Mouse (Mus musculus) kidney, postnatal 0 days (tissue): Measurements from ENCODE around the gene Hes6. TPM values are rescaled to one million over a fixed set of nuclear protein-coding genes. Genes with fewer than 3 reads are reported as not detected.
A peak's percentile ranks its signal among the peaks of the same experiment; 100 is the strongest.

Source experiments
- ATAC-seq: fragments of 200-750 bp; cut with Nextera tagmentation; replicated peaks from 2 replicates; pipeline ENCODE4 v1.8.0; 2017; ENCODE audit warnings: low read depth, moderate number of reproducible peaks, moderate TSS enrichment, moderate library complexity; ENCODE audit not compliant: low FRiP score
- DNase-seq: peaks from one replicate; pipeline ENCODE4 v3.0.0-alpha.2; 2016; ENCODE audit warnings: low spot score
- H3K27ac ChIP-seq: fragments of 300-500 bp; sonication (generic); 2 replicates; pipeline ENCODE4 v1.5.1; 2014; ENCODE audit warnings: mild to moderate bottlenecking
- H3K27me3 ChIP-seq: fragments of 300-500 bp; sonication (generic); 2 replicates; pipeline ENCODE4 v1.6.1; 2014; ENCODE audit warnings: low read length, mixed read lengths; ENCODE audit not compliant: insufficient read depth
- H3K36me3 ChIP-seq: fragments of 300-500 bp; sonication (generic); 2 replicates; pipeline ENCODE4 v1.6.1; 2014; ENCODE audit warnings: low read length, mixed read lengths; ENCODE audit not compliant: insufficient read depth
- H3K4me1 ChIP-seq: fragments of 300-500 bp; sonication (generic); replicated peaks from 2 replicates; pipeline ENCODE4 v1.6.1; 2014; ENCODE audit warnings: antibody characterized with exemption, low read length, mixed read lengths; ENCODE audit not compliant: insufficient read depth
- H3K4me2 ChIP-seq: fragments of 300-500 bp; sonication (generic); 2 replicates; pipeline ENCODE4 v1.6.1; 2014; ENCODE audit warnings: mild to moderate bottlenecking, low read length, moderate library complexity, mixed read lengths
- H3K4me3 ChIP-seq: fragments of 300-500 bp; sonication (generic); replicated peaks from 2 replicates; pipeline ENCODE4 v1.5.1; 2014; ENCODE audit warnings: low read depth, low read length
- H3K9ac ChIP-seq: fragments of 300-500 bp; sonication (generic); 2 replicates; pipeline ENCODE4 v1.6.1; 2014; ENCODE audit warnings: low read depth, low read length
- H3K9me3 ChIP-seq: fragments of 300-500 bp; sonication (generic); replicated peaks from 2 replicates; pipeline ENCODE4 v1.6.1; 2016; ENCODE audit warnings: low read length, inconsistent platforms, mixed read lengths
- CTCF ChIP-seq: IDR thresholded peaks from 2 replicates; pipeline ENCODE4 v1.5.1; 2016; ENCODE audit warnings: antibody characterized with exemption, low read depth, mild to moderate bottlenecking, moderate library complexity
- WGBS: fragments of 180-500 bp; shearing (Covaris S2); extraction: QIAGEN DNeasy Blood & Tissue Kit; methylation state at CpG from one replicate; pipeline ENCODE4 v1.1.7; 2014; 5-methylcytosine and 5-hydroxymethylcytosine counted together
- polyA plus RNA-seq: library from polyadenylated mRNA; unstranded; fragments of >200 nt; fragmentation: Nextera tagmentation; extraction: Ambion mirVana; gene quantifications from 2 replicates; pipeline ENCODE4 v1.2.1, GENCODE M21; 2015

Hes6 gene
- polyA plus RNA-seq, 1 experiment from 2014 or later = 60.6 TPM

GRCm38 (mm10) chr1:91380453-91381090 lies 33.3 kb downstream of the Hes6 start:
- H3K4me1 ChIP-seq = no peaks in the 10 kb centered on the region

DNA sequence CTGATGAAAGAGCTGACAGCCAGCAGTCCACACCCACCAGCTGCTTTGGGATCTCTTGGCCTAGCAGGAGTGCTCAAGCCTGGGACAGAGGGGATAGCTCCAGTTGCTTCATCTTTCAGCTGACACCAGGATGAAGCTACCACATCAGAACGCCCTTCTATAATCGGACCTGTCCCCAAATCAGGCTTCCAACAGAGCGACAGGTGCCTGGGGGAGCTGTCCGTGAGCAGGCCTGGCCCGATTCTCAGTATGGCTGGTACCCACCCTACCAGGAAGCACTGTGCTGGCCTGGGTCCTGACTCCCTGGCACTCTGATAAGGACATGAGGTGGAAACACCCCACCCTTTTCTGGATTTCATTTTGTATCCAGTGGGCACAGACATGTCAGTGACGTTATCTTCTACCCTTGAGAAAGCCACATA lies 40.4 kb downstream of the Hes6 start:
- Histone ChIP-seq H3K4me1 (no peaks in the 10 kb centered on the region), H3K4me3 (no peak overlapping the region), H3K9me3 (no peaks in the 10 kb centered on the region), H3K36me3 (peaks cover 74% of the 10 kb centered on the region), H3K27ac (no peak overlapping the region), H3K9ac (no peak overlapping the region), H3K4me2 (no peak overlapping the region), H3K27me3 (no peaks in the 10 kb centered on the region)
- ATAC-seq (no peak), DNase-seq (no peak)
- 86% methylated on average over 6 of the region's 6 CpGs for WGBS
- TF ChIP-seq CTCF = no peak

More at GRCm38 (mm10) chr1:91380453-91381090, 33.3 kb downstream of the Hes6 start:
- no peak overlapping the region for H3K4me2 ChIP-seq
- DNase-seq (peak; percentile 88), ATAC-seq (no peak; the same call in 1 of the 2 replicates)
- no peak overlapping the region for H3K9ac ChIP-seq
- no peaks in the 10 kb centered on the region for H3K9me3 ChIP-seq
- TF ChIP-seq CTCF = peak; percentile 89
- peaks cover 80% of the 10 kb centered on the region for H3K36me3 ChIP-seq
- no peak overlapping the region for H3K4me3 ChIP-seq
- H3K27me3 ChIP-seq = no peaks in the 10 kb centered on the region
- WGBS = 65% methylated on average over 7 of the region's 7 CpGs
- H3K27ac ChIP-seq = no peak overlapping the region

DNA sequence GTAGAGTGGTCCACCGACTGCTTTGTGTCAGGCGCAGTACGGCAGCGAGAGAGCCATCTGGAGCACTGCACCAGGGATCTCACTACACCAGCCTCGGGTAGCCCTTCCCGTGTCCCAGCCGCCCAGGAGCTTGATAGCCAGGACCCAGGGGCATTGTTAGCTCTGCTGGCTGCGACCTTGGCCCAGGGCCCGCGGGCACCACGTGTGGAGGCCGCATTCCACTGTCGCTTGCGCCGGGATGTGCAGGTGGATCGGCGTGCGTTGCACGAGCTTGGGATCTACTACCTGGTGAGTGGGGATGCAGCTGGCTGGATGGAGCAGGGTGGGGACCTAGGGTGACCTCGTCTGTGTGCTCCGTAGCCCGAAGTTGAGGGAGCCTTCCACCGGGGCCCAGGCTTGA lies 43.8 kb downstream of the Hes6 start:
- Histone ChIP-seq H3K36me3 (peaks cover 41% of the 10 kb centered on the region), H3K4me3 (no peak overlapping the region), H3K27ac (no peak overlapping the region), H3K4me1 (0 out of 2 replicates have a peak, but pooled peaks cover 3% of the 10 kb centered on the region), H3K9me3 (no peaks in the 10 kb centered on the region), H3K27me3 (no peaks in the 10 kb centered on the region), H3K9ac (no peak overlapping the region), H3K4me2 (no peak overlapping the region)
- DNase-seq = no peak
- TF ChIP-seq CTCF = no peak
- 88% methylated on average over 23 of the region's 23 CpGs for WGBS
- no peak for ATAC-seq

DNA sequence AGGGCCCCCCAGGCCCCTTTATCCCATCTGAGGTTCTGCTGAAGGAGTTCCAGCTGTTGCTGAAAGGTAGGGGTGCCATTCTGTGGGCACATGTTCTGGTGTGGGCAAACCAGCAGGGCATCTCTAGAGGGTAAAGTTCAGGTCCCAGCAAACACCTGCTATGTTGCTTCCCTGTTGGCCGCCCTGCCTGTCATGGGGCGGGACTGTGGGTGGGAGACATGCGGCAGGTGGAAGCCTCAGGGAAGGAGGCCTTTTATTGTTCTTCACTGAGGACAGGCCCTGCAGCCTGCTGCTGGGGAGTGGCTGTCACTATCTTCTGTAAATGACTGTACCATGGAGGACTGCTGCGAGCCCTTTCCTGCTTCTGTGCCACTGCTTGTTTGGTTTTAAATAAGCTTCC lies 44.4 kb downstream of the Hes6 start:
- H3K9ac ChIP-seq = no peak overlapping the region
- no peaks in the 10 kb centered on the region for H3K9me3 ChIP-seq
- DNase-seq (no peak), ATAC-seq (no peak)
- H3K4me3 ChIP-seq = no peak overlapping the region
- H3K27ac ChIP-seq = no peak overlapping the region
- H3K4me1 ChIP-seq = 0 out of 2 replicates have a peak, but pooled peaks cover 3% of the 10 kb centered on the region
- peaks cover 35% of the 10 kb centered on the region for H3K36me3 ChIP-seq
- H3K4me2 ChIP-seq = no peak overlapping the region
- no peak for TF ChIP-seq CTCF
- H3K27me3 ChIP-seq = no peaks in the 10 kb centered on the region
- WGBS = 56% methylated on average over 4 of the region's 4 CpGs

DNA sequence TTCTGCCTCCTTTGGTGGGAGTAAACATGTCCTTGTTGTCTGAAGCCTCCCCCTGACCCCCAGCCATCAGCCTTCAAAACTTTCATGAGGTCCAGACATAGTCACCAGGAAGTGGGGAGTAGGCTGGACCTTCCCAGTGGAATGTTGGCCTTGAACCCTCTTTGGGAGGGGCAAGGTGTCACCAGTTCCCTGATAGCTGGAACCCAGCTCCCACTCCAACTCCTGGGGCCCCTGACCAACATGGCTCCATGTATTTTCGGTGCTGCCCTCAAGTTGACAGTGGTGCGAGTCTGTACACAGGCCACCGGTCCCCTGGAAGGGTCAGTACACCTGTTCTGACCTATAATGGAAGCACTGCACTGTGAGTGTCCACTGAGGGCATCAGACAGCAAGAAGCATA lies 46.5 kb downstream of the Hes6 start:
- H3K9me3 ChIP-seq = no peaks in the 10 kb centered on the region
- H3K4me1 ChIP-seq = 0 out of 2 replicates have a peak, but pooled peaks cover 3% of the 10 kb centered on the region
- 100% methylated on average over 3 of the region's 3 CpGs for WGBS
- H3K4me3 ChIP-seq = no peak overlapping the region
- H3K27me3 ChIP-seq = no peaks in the 10 kb centered on the region
- H3K4me2 ChIP-seq = no peak overlapping the region
- no peak overlapping the region for H3K27ac ChIP-seq
- H3K36me3 ChIP-seq = peaks cover 18% of the 10 kb centered on the region
- ATAC-seq (no peak), DNase-seq (no peak)
- H3K9ac ChIP-seq = no peak overlapping the region
- no peak for TF ChIP-seq CTCF

- DNase-seq (peak; percentile 75), ATAC-seq (peak; percentile 52)
- Histone ChIP-seq H3K9ac (peak within 1 kb of the TSS; percentile 59), H3K4me3 (peak within 1 kb of the TSS; percentile 37), H3K4me2 (peak within 1 kb of the TSS; percentile 89), H3K27me3 (no peaks in the 10 kb centered on the region), H3K9me3 (no peaks in the 10 kb centered on the region), H3K4me1 (0 out of 2 replicates have a peak, but pooled peaks cover 3% of the 10 kb centered on the region), H3K27ac (no peak within 1 kb of the TSS), H3K36me3 (0 out of 2 replicates have a peak, but pooled peaks cover 11% of the 10 kb centered on the region)
- peak; percentile 80 for TF ChIP-seq CTCF
- WGBS = under 1% methylated on average over 59 of the region's 68 CpGs
Observed at GRCm38 (mm10) chr1:91366215-91367108, 47.4 kb downstream of the Hes6 start, which contains the start of gene Erfe. TSS of gene Erfe (plus strand) at chr1:91366430.
